Mouse (Mus musculus) embryonic stem cell, embryonic (primary cell): Measurements from ENCODE around the gene Dnmt3a.

ENCODE experiments used
- CTCF ChIA-PET, 4 experiments: fragments of 300-600 bp in 2 of 4; fragments of 350-600 bp in 2 of 4; sonication (Branson Sonifier 250); formaldehyde crosslinking; loops; one replicate each; lab custom pipeline; 2022; ENCODE audit warnings: inconsistent platforms in 2 of 4; lab: Charles Lee
- POLR2A ChIA-PET, 4 experiments: fragments of 300-600 bp in 2 of 4; fragments of 350-600 bp in 2 of 4; sonication (Branson Sonifier 250); formaldehyde crosslinking; loops; one replicate each; lab custom pipeline; 2022; ENCODE audit warnings: antibody characterized with exemption in 4 of 4, inconsistent platforms in 1 of 4; lab: Charles Lee

Dnmt3a gene

DNA sequence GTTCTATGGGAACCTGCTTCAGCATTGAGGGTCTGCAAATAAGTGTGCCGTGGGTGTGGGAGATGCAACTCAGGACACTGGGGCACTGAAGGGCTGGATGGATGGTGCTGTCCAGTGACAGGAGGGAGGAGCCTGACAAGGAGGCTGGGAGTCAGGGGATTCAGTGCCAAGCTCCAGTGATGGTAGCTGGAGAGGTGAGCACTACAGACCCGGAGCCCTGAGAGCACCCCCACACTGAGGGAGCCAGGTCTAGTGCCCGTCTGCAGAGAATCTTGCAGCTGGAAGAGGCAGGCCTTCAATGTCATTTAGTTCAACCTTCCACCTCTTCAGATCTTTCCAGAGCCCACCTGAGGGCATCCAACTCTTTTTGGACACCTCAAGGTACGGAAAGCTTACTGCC lies at the start of gene Dnmt3a:
Gene Dnmt3a, plus strand, starts transcription at position 156 of the 400 bp plus-strand sequence.
- ChIA-PET CTCF (interaction anchor here in 2 of 4 experiments (1.1 to 1.4 kb wide), 2 partner anchors 24 to 151 kb away, joined by 3 to 5 read pairs; no protein-coding TSS in a partner anchor), POLR2A (interaction anchor here in 1 of 4 experiments (0.6 to 1.1 kb wide), 2 partner anchors 66 to 137 kb away, joined by 3 read pairs; no protein-coding TSS in a partner anchor)

GRCm38 (mm10) chr12:3756216-3756615 lies 49.6 kb upstream of the Dnmt3a start:
- CTCF ChIA-PET = interaction anchor here in 1 of 4 experiments (1.1 kb wide), 1 partner anchor 25 kb away, joined by 3 read pairs; no protein-coding TSS in a partner anchor

DNA sequence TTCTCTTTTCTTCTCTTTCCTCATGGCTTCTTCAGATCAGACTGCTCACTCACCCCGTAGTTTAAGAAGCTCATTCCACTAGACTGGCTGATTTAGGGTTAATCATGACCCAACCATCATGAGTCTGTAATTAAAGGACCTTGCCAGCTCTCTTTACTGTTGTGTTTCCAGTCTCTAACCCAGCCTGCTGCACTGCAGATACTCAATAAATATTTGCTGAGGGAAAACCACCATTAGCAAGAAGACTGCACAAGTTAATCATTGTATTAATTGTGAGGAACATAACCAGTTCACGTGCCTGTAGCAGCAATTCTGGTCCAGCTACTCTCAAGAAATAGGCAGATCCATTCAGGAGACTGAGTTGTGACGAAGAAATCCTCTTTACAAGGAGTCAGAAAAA lies 47.7 kb upstream of the Dnmt3a start:
- CTCF ChIA-PET = interaction anchor here in 1 of 4 experiments (0.7 kb wide), 1 partner anchor 151 kb away, joined by 7 read pairs; no protein-coding TSS in a partner anchor
- POLR2A ChIA-PET = interaction anchor here in 1 of 4 experiments (1.2 to 1.7 kb wide), 4 partner anchors 23 to 59 kb away, joined by 3 to 5 read pairs (median 4); no protein-coding TSS in a partner anchor

More at GRCm38 (mm10) chr12:3756216-3756615, 49.6 kb upstream of the Dnmt3a start:
- POLR2A ChIA-PET = interaction anchor here in 1 of 4 experiments (1.0 kb wide), 1 partner anchor 210 kb away, joined by 3 read pairs; no protein-coding TSS in a partner anchor

DNA sequence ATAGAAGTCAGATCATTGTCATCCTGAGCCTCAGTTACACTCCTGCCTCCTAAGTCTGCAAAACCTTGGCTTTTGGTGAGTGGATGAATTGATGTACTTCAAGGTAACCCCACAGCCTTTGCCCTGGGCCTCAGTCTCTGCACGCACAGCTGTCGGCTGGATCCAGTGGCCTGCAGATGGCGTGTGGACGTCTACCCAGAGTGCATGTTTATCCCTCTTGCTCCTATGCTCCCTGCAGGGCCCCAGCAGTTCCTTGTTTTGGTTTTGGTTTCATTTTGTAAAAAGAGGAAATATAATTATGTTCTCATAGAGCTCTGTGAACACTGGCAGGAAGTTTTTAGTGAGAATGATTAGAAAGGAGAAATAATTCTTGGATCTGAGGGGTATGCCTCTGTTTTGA lies 46.4 kb upstream of the Dnmt3a start:
- POLR2A ChIA-PET = interaction anchor here in 2 of 4 experiments (0.7 to 1.2 kb wide), 4 partner anchors 22 to 1057 kb away, joined by 3 to 5 read pairs (median 4); no protein-coding TSS in a partner anchor

GRCm38 (mm10) chr12:3760876-3761590 lies 44.8 kb upstream of the Dnmt3a start:
- ChIA-PET POLR2A (interaction anchor here in 1 of 4 experiments (0.6 kb wide), 1 partner anchor 639 kb away, joined by 3 read pairs; no protein-coding TSS in a partner anchor), CTCF (interaction anchor here in 1 of 4 experiments (0.6 kb wide), 2 partner anchors 21 to 221 kb away, joined by 3 to 10 read pairs; no protein-coding TSS in a partner anchor)

More for the DNA sequence above, 46.4 kb upstream of the Dnmt3a start:
- CTCF ChIA-PET = no interaction called here

- ChIA-PET POLR2A (no interaction called here), CTCF (interaction anchor here in 1 of 4 experiments (0.6 kb wide), 1 partner anchor 20 kb away, joined by 3 read pairs; no protein-coding TSS in a partner anchor)
These were observed 44.1 kb upstream of the Dnmt3a start for GRCm38 (mm10) chr12:3761591-3762295.

- CTCF ChIA-PET = interaction anchor here in 1 of 4 experiments (1.4 kb wide), 1 partner anchor 18 kb away, joined by 3 read pairs; no protein-coding TSS in a partner anchor
These were observed 41.5 kb upstream of the Dnmt3a start for GRCm38 (mm10) chr12:3764191-3764804.

GRCm38 (mm10) chr12:3767360-3767759 lies 38.4 kb upstream of the Dnmt3a start:
- CTCF ChIA-PET = interaction anchor here in 2 of 4 experiments (0.6 to 1.2 kb wide), 2 partner anchors 14 to 15 kb away, joined by 3 to 7 read pairs; no protein-coding TSS in a partner anchor

More at GRCm38 (mm10) chr12:3764191-3764804, 41.5 kb upstream of the Dnmt3a start:
- POLR2A ChIA-PET = no interaction called here

DNA sequence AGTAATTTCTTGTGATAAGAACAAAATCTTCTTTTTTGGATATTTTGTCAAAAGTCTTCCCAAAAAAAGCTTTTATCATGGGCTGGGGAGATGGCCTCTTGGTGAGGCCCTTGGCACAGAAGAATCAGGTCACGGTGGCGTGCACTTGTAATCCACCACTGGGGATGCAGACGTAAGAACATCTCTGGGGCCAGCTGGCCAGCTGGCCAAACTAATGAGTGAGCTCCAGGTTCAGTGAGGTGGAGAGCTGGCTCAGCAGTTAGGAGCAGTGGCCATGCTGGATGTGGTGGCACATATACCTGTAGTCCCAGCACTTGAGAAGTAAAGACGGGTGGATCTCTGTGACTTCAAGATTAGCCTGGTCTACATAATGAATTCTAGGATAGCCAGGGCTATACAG lies 37.4 kb upstream of the Dnmt3a start:
- POLR2A ChIA-PET = no interaction called here
- CTCF ChIA-PET = interaction anchor here in 1 of 4 experiments (0.6 kb wide), 1 partner anchor 66 kb away, joined by 4 read pairs; no protein-coding TSS in a partner anchor

More at GRCm38 (mm10) chr12:3767360-3767759, 38.4 kb upstream of the Dnmt3a start:
- POLR2A ChIA-PET = interaction anchor here in 1 of 4 experiments (1.3 to 1.4 kb wide), 2 partner anchors 8 to 14 kb away, joined by 3 to 4 read pairs; no protein-coding TSS in a partner anchor

GRCm38 (mm10) chr12:3770546-3770945 lies 35.3 kb upstream of the Dnmt3a start:
- ChIA-PET POLR2A (interaction anchor here in 2 of 4 experiments (0.6 to 1.3 kb wide), 3 partner anchors 10 to 1144 kb away, joined by 3 read pairs; no protein-coding TSS in a partner anchor), CTCF (interaction anchor here in 3 of 4 experiments (0.8 to 1.1 kb wide), 3 partner anchors 11 to 82 kb away, joined by 3 read pairs; no protein-coding TSS in a partner anchor)

DNA sequence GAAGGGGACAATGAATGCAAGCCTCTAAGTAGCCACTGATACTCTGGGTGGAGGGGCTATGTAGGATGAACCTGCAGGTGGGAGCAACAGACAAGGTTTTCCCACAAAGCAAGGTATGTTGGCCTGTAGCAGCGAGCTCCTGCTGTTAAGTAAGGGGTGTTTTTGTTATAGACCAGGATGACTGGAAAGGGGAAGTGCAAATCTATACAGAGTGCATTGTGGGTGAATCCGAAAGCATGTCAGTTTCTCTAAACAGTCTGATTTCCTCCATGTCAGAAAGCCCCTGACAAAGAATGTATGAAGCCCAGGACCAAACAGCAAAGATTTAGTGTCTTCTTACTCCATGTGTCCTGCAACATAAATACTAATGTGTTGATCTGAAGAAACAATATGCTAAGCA lies 34.7 kb upstream of the Dnmt3a start:
- CTCF ChIA-PET = interaction anchor here in 3 of 4 experiments (0.9 to 1.3 kb wide), 3 partner anchors 10 to 11 kb away, joined by 3 to 4 read pairs (median 3); no protein-coding TSS in a partner anchor
- POLR2A ChIA-PET = interaction anchor here in 2 of 4 experiments (0.6 to 1.3 kb wide), 3 partner anchors 9 to 14 kb away, joined by 3 read pairs; no protein-coding TSS in a partner anchor

DNA sequence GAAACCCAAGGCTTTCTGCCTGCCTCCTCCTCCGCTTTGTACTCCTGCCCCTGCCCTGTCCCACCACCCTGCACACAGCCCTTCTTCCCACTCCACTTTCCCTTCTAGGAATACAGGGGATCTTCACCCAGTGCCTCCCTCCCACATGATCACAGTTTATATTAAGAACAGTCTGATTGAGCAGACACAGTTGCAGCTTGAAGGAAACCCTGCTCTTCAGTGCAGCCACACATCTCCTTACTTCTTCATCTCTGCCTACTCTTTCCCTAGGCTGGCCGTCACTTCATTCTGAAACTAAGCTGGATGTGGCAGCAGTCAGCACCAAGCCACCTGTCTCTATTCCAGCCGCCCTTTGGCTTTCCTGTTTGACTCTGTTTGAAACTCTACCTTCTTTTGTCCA lies 32.2 kb upstream of the Dnmt3a start:
- POLR2A ChIA-PET = no interaction called here
- CTCF ChIA-PET = interaction anchor here in 1 of 4 experiments (0.6 kb wide), 1 partner anchor 19 kb away, joined by 4 read pairs; no protein-coding TSS in a partner anchor

DNA sequence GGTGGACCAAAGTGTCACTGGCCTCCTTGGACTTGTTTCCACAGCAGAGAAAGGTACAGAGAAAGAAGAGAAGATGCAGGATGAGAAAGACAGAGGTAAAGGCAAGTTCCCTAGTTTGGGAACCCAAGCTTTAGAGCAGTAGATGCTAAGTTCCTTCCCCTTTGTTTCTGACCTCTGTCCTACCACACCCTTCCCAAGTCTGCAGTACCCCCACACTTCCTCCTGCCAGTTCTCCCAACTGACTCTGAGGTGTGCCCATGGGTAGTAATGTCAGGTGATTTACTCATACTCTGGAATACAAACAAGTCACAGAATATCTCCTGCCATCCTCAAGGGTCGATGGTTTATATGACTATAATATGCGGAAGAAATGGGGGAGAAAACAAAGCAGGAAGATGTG lies 29.8 kb upstream of the Dnmt3a start:
- ChIA-PET POLR2A (interaction anchor here in 1 of 4 experiments (1.4 kb wide), 1 partner anchor 9 kb away, joined by 3 read pairs; no protein-coding TSS in a partner anchor), CTCF (no interaction called here)

GRCm38 (mm10) chr12:3777682-3778081 lies 28.1 kb upstream of the Dnmt3a start:
- ChIA-PET POLR2A (no interaction called here), CTCF (no interaction called here)

DNA sequence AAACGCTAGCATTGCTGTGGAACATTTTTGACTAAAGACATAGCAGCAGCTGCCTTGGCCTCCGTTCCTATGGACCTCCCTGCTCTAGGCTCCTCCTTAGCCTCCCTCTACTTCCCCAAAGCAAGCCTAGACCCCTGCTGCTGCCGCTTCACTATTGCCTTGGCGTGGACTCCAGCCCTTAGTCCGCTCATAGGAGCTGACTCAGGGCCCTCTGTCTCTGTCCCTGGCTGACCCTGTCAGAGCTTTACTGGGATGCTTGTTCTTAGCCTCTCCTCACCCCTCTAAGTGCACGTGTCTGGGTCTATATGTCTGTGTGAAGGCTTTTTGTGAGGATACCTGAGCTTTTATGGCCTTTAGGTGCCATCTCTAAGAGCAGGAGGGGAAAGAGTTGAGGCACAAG lies 27.5 kb upstream of the Dnmt3a start:
- CTCF ChIA-PET = no interaction called here
- POLR2A ChIA-PET = interaction anchor here in 1 of 4 experiments (0.8 kb wide), 1 partner anchor 1413 kb away, joined by 3 read pairs; no protein-coding TSS in a partner anchor

DNA sequence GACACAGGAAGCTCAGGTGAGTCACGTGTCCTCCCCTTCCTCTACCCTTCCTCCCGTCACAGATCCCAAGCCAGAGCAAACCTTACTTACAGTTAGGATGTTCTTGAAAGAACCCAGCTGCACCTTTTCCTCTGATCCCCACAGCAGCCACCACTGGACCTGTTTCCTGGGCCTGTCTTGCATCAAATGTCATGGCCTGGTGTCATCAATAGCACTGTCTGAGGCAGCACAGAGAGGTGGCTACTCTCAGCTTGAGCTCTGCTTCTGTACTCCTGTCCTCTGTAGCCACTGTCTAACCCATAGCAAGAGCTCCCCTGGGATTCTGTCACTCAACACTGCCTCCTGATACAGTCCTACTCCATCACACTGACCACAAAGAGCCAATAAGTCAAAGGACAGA lies 26.2 kb upstream of the Dnmt3a start:
- CTCF ChIA-PET = interaction anchor here in 2 of 4 experiments (0.5 to 2.9 kb wide), 4 partner anchors 12 to 113 kb away, joined by 3 to 24 read pairs (median 5); no protein-coding TSS in a partner anchor
- POLR2A ChIA-PET = interaction anchor here in 3 of 4 experiments (0.7 to 2.4 kb wide), 8 partner anchors 9 to 1376 kb away, joined by 3 to 9 read pairs (median 4); no protein-coding TSS in a partner anchor

DNA sequence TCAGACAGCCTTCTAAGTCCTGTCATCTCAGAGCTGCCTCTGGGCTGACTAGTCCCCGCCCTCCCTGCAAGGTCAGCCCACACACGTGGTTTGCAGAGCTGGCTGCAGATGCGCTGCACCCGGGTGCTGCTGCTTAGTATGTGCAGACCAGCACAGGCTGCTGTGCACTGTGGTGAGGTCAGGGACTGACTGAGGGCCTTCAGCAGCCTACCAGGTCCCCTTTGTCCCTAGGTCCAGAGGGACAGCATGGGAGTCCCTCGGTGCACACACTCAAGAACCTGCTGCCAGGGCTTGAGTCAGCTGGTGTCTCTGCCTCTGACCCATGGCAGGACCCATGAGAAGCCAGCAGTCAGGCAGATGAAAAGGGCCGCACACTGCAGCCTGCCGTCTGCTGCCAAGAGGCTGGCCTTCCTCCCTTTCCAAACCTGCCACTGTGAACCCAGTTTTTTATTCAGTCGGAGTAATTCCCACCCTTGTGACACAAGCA lies 25.4 kb upstream of the Dnmt3a start:
- ChIA-PET POLR2A (interaction anchor here (0.7 to 2.4 kb wide), 23 partner anchors 9 to 1375 kb away, joined by 3 to 9 read pairs (median 4); no protein-coding TSS in a partner anchor), CTCF (interaction anchor here (0.6 to 2.9 kb wide), 18 partner anchors 8 to 629 kb away, joined by 3 to 24 read pairs (median 4); no protein-coding TSS in a partner anchor)
